Mouse (Mus musculus) midbrain, embryonic 16.5 days (tissue): ENCODE measurements around the gene Ciao2b. TPM values are rescaled to one million over a fixed set of nuclear protein-coding genes. Genes with fewer than 3 reads are reported as not detected.

Experiments
- ATAC-seq: fragments of 200-750 bp; cut with Nextera tagmentation; 2 replicates; pipeline ENCODE4 v1.8.0; 2017; ENCODE audit warnings: moderate TSS enrichment
- H3K27ac ChIP-seq: fragments of 300-500 bp; sonication (generic); 2 replicates; pipeline ENCODE4 v1.5.1; 2014; ENCODE audit warnings: mild to moderate bottlenecking, low read length, mixed read lengths
- H3K27me3 ChIP-seq: fragments of 300-500 bp; sonication (generic); 2 replicates; pipeline ENCODE4 v1.6.1; 2014; ENCODE audit warnings: low read depth, low read length, mixed read lengths; ENCODE audit not compliant: control insufficient read depth, insufficient read depth
- H3K36me3 ChIP-seq: fragments of 300-500 bp; sonication (generic); 2 replicates; pipeline ENCODE4 v1.6.1; 2014; ENCODE audit warnings: mild to moderate bottlenecking, low read length, moderate library complexity, mixed read lengths; ENCODE audit not compliant: control insufficient read depth, insufficient read depth
- H3K4me1 ChIP-seq: fragments of 300-500 bp; sonication (generic); 2 replicates; pipeline ENCODE4 v1.6.1; 2014; ENCODE audit warnings: mild to moderate bottlenecking, low read length, mixed read lengths; ENCODE audit not compliant: control insufficient read depth, insufficient read depth
- H3K4me2 ChIP-seq: fragments of 300-500 bp; sonication (generic); 2 replicates; pipeline ENCODE4 v1.6.1; 2014; ENCODE audit warnings: mild to moderate bottlenecking, low read length, mixed read lengths
- H3K4me3 ChIP-seq: fragments of 300-500 bp; sonication (generic); 2 replicates; pipeline ENCODE4 v1.5.1; 2014; ENCODE audit warnings: low read depth, mild to moderate bottlenecking, low read length, moderate library complexity, mixed read lengths
- H3K9ac ChIP-seq: fragments of 300-500 bp; sonication (generic); 2 replicates; pipeline ENCODE4 v1.6.1; 2014; ENCODE audit warnings: low read depth, low read length, mixed read lengths
- H3K9me3 ChIP-seq: fragments of 300-500 bp; sonication (generic); replicated peaks from 2 replicates; pipeline ENCODE4 v1.6.1; 2014; ENCODE audit warnings: mild to moderate bottlenecking, low read length, mixed read lengths; ENCODE audit not compliant: control insufficient read depth, poor library complexity, severe bottlenecking
- WGBS: fragments of 180-500 bp; shearing (Covaris S2); extraction: QIAGEN DNeasy Blood & Tissue Kit; methylation state at CpG from one replicate; pipeline ENCODE4 v1.1.7; 2014; 5-methylcytosine and 5-hydroxymethylcytosine counted together
- polyA plus RNA-seq: library from polyadenylated mRNA; unstranded; fragments of >200 nt; fragmentation: Nextera tagmentation; extraction: Ambion mirVana; gene quantifications from 2 replicates; pipeline ENCODE4 v1.2.1, GENCODE M21; 2015

The Ciao2b gene
- polyA plus RNA-seq, 1 experiment from 2014 or later, result 123 TPM

DNA sequence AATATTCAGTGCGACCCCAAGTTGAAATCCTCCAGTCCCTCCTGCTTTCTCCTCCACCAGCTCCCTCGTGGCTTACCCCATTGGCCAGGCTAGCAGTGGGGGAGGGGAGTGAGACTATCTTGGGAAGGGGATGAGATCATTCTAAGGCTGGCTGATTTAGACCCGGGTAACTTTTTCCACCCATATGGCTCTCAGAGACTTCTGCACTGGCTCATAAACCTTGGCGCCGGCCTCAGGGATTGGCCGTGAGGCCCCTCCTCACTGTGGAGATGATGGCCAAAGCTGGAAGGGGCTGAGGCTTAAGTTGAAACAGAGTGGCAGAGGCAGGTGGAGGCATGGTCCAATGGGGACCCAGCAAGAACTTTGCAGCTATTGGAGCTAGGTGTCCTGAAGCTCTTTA lies 35.4 kb downstream of the Ciao2b start:
- ATAC-seq, result no peak
- no peaks in the 10 kb centered on the region for H3K9me3 ChIP-seq
- 50% methylated on average over 6 of the region's 6 CpGs for WGBS
- H3K4me1 ChIP-seq, result no peaks in the 10 kb centered on the region; the same call in 1 of the 2 replicates
- no peaks in the 10 kb centered on the region; the same call in 1 of the 2 replicates for H3K27me3 ChIP-seq
- no peaks in the 10 kb centered on the region for H3K36me3 ChIP-seq
- H3K27ac ChIP-seq, result no peak overlapping the region
- no peak overlapping the region for H3K4me3 ChIP-seq
- no peak overlapping the region for H3K9ac ChIP-seq
- no peak overlapping the region for H3K4me2 ChIP-seq

DNA sequence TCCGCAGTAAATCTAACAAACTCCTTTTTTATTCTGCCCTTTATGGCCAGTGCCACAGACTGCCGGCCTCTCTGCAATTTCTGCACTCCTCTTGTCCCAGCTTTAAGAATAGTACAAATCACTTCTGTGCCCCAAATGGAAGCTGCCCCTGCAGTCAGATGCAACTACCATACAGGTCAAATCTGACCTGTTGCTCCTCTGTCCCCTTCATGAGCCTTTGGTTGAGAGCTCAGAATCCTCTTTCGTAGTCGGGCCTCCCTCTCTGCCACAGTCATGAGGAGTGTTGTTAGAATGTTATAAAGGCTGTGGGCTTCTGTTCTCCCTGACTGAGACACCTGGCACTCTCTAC lies 38.5 kb downstream of the Ciao2b start:
- Histone ChIP-seq H3K9ac (no peak overlapping the region; the same call in 1 of the 2 replicates), H3K27ac (no peak overlapping the region), H3K27me3 (no peaks in the 10 kb centered on the region; the same call in 1 of the 2 replicates), H3K4me3 (no peak overlapping the region), H3K9me3 (no peaks in the 10 kb centered on the region), H3K36me3 (no peaks in the 10 kb centered on the region), H3K4me1 (no peaks in the 10 kb centered on the region; the same call in 1 of the 2 replicates), H3K4me2 (no peak overlapping the region)
- ATAC-seq, result no peak
- WGBS, result 73% methylated on average over 4 of the region's 4 CpGs

DNA sequence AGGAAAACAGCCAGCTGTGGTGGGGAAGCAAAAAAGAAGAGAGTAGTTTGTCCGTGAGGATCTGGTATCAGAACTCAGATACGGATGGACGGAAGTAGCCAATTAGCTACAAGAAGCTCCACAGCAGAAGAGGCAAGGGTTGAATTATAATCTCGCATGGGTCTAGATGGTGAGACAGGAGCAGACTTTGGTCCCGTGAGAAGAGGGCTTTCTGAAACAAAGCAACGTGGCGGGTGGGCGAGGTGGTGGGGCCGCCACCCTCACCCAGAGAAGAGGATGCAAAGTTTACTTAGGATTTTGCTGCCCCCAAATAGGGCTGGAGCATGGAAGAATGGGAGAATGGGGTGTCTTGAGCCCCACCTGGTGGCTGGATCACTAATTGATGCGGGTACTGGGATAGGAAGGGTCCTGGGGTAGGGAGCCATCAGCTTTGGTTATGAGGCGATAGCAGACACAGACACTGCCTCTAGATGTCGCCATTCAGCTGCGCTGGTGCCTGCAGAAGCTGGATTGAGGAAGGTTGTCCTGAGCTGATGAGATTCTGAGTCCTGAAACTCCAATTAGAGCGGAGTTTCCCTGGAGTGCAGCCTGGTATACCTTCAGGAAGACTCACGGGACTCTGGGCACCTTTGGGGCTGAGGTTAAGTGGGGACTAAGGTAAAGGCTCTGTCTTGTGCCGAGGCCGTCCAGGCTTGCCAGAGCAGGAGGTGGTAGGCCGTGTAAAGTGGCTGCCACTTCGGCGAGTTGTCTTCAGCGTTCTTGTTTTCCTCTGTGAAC lies 39.1 kb downstream of the Ciao2b start:
- H3K9me3 ChIP-seq, result no peaks in the 10 kb centered on the region
- no peaks in the 10 kb centered on the region; the same call in 1 of the 2 replicates for H3K4me1 ChIP-seq
- no peak overlapping the region for H3K9ac ChIP-seq
- ATAC-seq, result peak; percentile 90
- H3K27me3 ChIP-seq, result no peaks in the 10 kb centered on the region; the same call in 1 of the 2 replicates
- H3K4me3 ChIP-seq, result peak overlapping the region; percentile 16; the same call in 1 of the 2 replicates
- WGBS, result 19% methylated on average over 21 of the region's 21 CpGs
- no peaks in the 10 kb centered on the region for H3K36me3 ChIP-seq
- H3K27ac ChIP-seq, result no peak overlapping the region
- peak overlapping the region; percentile 52 for H3K4me2 ChIP-seq

DNA sequence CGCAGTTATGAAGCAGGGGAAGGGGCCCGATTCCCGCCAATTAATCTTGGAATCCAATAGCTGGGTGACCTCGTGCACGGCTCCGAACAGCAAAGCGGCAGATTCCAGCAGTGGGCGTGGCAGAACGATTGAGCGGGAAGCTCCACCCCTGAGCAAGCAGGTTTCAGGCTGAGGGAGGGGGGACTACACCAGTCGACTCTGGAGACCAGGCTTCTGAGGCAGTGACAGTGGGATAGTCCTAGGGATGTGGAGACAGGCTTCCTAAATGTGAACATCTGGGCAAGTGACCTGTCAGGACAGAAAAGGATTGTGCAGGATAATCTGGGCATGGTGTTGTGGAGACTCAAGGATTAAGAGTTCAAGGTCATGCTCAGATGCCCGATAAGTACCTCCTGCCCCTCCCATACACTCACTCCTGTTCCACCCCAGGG lies 39.8 kb downstream of the Ciao2b start:
- no peaks in the 10 kb centered on the region; the same call in 1 of the 2 replicates for H3K4me1 ChIP-seq
- peak; percentile 23 for ATAC-seq
- peak overlapping the region; percentile 52 for H3K4me2 ChIP-seq
- H3K9me3 ChIP-seq, result no peaks in the 10 kb centered on the region
- H3K36me3 ChIP-seq, result no peaks in the 10 kb centered on the region
- H3K27me3 ChIP-seq, result no peaks in the 10 kb centered on the region; the same call in 1 of the 2 replicates
- H3K27ac ChIP-seq, result no peak overlapping the region
- no peak overlapping the region for H3K9ac ChIP-seq
- no peak overlapping the region; the same call in 1 of the 2 replicates for H3K4me3 ChIP-seq
- 2% methylated on average over 12 of the region's 12 CpGs for WGBS

DNA sequence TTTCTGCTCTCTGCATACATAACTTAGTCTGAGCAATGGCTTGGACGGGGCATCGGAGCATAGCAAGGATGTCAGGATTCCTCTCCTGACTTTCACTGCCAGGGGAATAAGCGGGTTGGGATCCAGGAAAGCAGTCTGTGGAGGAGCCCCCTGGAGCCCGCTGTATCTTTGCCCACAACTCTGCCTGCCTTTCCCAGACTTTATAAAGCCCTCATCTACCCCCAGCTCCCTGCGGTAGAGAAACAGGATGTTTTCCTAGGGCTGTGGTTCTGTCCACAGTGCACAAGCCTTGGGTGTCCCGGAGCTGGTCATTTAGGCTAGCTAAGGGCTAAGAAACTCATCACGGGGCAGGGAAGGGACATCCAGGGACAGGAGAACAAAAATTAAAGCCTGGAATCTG lies 40.4 kb downstream of the Ciao2b start:
- H3K4me1 ChIP-seq, result no peaks in the 10 kb centered on the region; the same call in 1 of the 2 replicates
- no peak overlapping the region for H3K4me2 ChIP-seq
- no peak overlapping the region for H3K27ac ChIP-seq
- ATAC-seq, result no peak
- no peaks in the 10 kb centered on the region for H3K9me3 ChIP-seq
- no peak overlapping the region for H3K9ac ChIP-seq
- 0 out of 2 replicates have a peak, but pooled peaks cover under 1% of the 10 kb centered on the region for H3K36me3 ChIP-seq
- no peak overlapping the region for H3K4me3 ChIP-seq
- WGBS, result 26% methylated on average over 7 of the region's 7 CpGs
- H3K27me3 ChIP-seq, result no peaks in the 10 kb centered on the region; the same call in 1 of the 2 replicates

DNA sequence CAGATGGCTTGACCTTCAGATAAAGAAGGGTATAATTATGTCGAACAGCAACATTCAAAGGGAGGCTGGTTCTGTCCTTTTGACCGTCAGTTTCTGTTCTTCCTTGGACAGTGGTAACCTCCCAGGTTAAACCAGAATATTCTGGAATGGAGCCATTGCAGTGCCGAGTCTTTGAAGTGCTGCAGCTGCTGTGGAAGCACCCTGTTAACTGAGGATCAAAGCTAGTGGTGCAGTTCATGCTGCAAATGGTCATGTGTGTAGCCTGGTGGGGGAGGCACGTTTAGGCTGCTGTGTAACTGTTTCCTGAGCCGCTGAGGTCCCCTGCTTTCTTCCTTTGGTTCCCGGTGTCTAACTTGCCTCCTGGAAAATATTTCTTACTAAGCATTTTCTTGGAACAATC lies 43.3 kb downstream of the Ciao2b start:
- Histone ChIP-seq H3K27me3 (no peaks in the 10 kb centered on the region; the same call in 1 of the 2 replicates), H3K4me1 (no peaks in the 10 kb centered on the region; the same call in 1 of the 2 replicates), H3K4me2 (no peak overlapping the region), H3K4me3 (no peak overlapping the region), H3K9me3 (no peaks in the 10 kb centered on the region), H3K36me3 (peaks cover 13% of the 10 kb centered on the region), H3K27ac (no peak overlapping the region), H3K9ac (no peak overlapping the region)
- ATAC-seq, result no peak
- 65% methylated on average over 6 of the region's 6 CpGs for WGBS

DNA sequence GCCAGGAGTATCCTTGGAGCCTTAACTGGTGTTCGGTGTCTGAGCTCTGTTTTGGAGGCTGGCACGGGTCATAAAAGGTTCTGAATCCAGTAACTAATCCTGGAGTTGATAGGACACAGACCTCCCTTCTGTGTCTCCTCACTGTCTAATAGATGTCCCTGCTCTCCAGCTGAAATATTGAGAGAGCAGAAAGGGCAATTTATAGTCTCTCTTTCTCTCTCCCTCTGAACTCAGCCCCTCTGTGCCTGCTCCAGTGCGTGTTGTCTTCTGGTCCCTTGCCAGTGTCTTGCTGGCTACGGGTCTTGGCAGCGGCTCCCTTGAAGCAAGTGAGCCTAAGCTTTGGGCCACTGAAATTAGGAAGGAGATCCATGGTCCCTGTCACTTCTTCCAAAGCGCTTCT lies 44.1 kb downstream of the Ciao2b start:
- no peak for ATAC-seq
- H3K27me3 ChIP-seq, result no peaks in the 10 kb centered on the region; the same call in 1 of the 2 replicates
- WGBS, result 83% methylated on average over 6 of the region's 6 CpGs
- H3K27ac ChIP-seq, result no peak overlapping the region
- H3K4me2 ChIP-seq, result no peak overlapping the region
- no peaks in the 10 kb centered on the region; the same call in none of the 2 replicates for H3K4me1 ChIP-seq
- H3K36me3 ChIP-seq, result peaks cover 13% of the 10 kb centered on the region
- no peak overlapping the region for H3K9ac ChIP-seq
- no peaks in the 10 kb centered on the region for H3K9me3 ChIP-seq
- no peak overlapping the region for H3K4me3 ChIP-seq

DNA sequence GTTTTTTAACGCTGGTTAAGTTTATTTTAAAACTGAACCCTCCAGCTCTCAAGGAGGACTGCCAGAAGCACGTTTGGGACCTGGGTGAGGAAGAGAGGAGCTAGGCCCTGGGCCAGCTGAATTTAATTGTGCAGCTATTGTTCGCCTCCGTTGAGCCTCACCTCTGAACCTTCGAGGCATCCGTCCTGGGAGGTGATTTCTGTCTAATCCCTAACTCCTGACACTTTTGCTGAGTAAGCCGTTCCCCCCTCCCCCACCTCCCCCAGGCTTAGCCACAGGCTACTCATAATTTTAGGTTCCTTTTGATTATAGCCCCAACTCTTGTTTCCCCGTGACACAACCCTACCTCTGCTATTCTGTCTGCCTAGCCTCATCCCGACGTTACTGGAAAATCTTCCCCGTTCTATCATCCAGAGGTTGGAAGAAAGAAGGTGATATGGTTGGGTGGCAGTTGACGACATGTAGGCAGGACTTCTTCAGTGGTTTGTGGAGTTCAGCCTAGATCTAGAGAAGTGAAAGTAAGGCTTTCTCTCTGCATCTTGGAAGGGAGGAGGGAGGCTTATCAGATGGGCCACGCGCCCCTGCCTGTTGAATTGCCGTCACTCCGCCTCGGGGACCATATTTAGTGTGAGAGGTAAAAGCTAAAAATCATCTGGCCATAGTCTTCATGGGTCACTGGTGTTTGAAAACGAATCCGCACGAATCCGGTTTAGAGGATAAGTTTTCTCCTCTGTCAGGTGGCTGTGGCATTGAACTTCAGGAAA lies 45.8 kb downstream of the Ciao2b start:
- Histone ChIP-seq H3K4me3 (no peak overlapping the region), H3K4me1 (peaks cover 4% of the 10 kb centered on the region; the same call in 1 of the 2 replicates), H3K36me3 (peaks cover 13% of the 10 kb centered on the region), H3K9me3 (no peaks in the 10 kb centered on the region), H3K9ac (no peak overlapping the region), H3K27ac (no peak overlapping the region), H3K4me2 (no peak overlapping the region), H3K27me3 (no peaks in the 10 kb centered on the region; the same call in 1 of the 2 replicates)
- ATAC-seq, result no peak
- WGBS, result 86% methylated on average over 21 of the region's 21 CpGs
